Mouse (Mus musculus) heart, embryonic 10.5 days (tissue): ENCODE data around the gene Ifit1. TPM values are rescaled to one million over a fixed set of nuclear protein-coding genes. Genes with fewer than 3 reads are reported as not detected.
"Not testable (repeated sequence)": the region's sequence is repeated elsewhere in the genome, so short reads cannot be mapped to it uniquely, and the experiment has no call there.

ENCODE experiments used
- DNase-seq: peaks from one replicate; pipeline ENCODE4 v3.0.0-alpha.2; 2017; ENCODE audit warnings: low spot score
- H3K27ac ChIP-seq: fragments of 300-500 bp; sonication (generic); 2 replicates; pipeline ENCODE4 v1.5.1; 2016; ENCODE audit warnings: mild to moderate bottlenecking
- H3K27me3 ChIP-seq: fragments of 300-500 bp; sonication (generic); 2 replicates; pipeline ENCODE4 v1.6.1; 2016; ENCODE audit warnings: mild to moderate bottlenecking; ENCODE audit not compliant: poor library complexity, insufficient read depth, severe bottlenecking
- H3K36me3 ChIP-seq: fragments of 300-500 bp; sonication (generic); 2 replicates; pipeline ENCODE4 v1.6.1; 2016; ENCODE audit warnings: mild to moderate bottlenecking, moderate library complexity
- H3K4me1 ChIP-seq: fragments of 300-500 bp; sonication (generic); 2 replicates; pipeline ENCODE4 v1.6.1; 2016; ENCODE audit warnings: mild to moderate bottlenecking
- H3K4me3 ChIP-seq: fragments of 300-500 bp; sonication (generic); 2 replicates; pipeline ENCODE4 v1.5.1; 2016; ENCODE audit warnings: mild to moderate bottlenecking, moderate library complexity
- H3K9me3 ChIP-seq: fragments of 300-500 bp; sonication (generic); 2 replicates; pipeline ENCODE4 v1.6.1; 2016; ENCODE audit warnings: mild to moderate bottlenecking, moderate library complexity
- WGBS: fragments of 180-500 bp; shearing (Covaris S2); methylation state at CpG from one replicate; pipeline ENCODE4 v1.1.7; 2016; 5-methylcytosine and 5-hydroxymethylcytosine counted together
- polyA plus RNA-seq: library from polyadenylated mRNA; unstranded; fragments of >200 nt; fragmentation: Nextera tagmentation; extraction: Ambion mirVana; gene quantifications from 2 replicates; pipeline ENCODE4 v1.2.1, GENCODE M21; 2016

Ifit1 gene
- polyA plus RNA-seq, result 0.10 and 0.15 TPM in 2 replicates

DNA sequence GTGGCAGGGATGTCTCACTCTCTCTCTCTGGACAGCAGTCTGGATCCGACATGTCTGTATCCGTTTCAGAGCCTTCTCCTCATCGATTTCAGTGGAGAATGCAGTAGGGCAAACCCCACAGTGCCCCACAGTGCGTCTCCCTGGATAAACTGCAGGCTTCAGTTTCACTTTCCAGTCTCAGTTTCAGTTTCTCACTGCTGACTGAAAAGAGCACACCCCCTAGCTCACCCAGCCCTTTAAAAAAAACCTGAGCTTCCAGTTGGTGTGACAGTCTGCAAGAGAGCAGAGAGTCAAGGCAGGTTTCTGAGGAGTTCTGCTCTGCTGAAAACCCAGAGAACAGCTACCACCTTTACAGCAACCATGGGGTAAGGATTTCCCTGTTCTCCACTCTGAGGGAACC is at the start of gene Ifit1, which contains the start of gene Ifit1bl2:
Gene Ifit1 (plus strand): TSS at position 249 of the 400 bp plus-strand sequence.
Gene Ifit1bl2 (minus strand): TSS at position 121 of the 400 bp plus-strand sequence.
- 39% methylated on average over 4 of the region's 4 CpGs for WGBS
- Histone ChIP-seq H3K27ac (no peak within 1 kb of the TSS), H3K9me3 (no peaks in the 10 kb centered on the region), H3K4me3 (no peak within 1 kb of the TSS), H3K36me3 (no peaks in the 10 kb centered on the region), H3K27me3 (peaks cover 4% of the 10 kb centered on the region; the same call in 1 of the 2 replicates), H3K4me1 (peaks cover 5% of the 10 kb centered on the region)
- no peak for DNase-seq

DNA sequence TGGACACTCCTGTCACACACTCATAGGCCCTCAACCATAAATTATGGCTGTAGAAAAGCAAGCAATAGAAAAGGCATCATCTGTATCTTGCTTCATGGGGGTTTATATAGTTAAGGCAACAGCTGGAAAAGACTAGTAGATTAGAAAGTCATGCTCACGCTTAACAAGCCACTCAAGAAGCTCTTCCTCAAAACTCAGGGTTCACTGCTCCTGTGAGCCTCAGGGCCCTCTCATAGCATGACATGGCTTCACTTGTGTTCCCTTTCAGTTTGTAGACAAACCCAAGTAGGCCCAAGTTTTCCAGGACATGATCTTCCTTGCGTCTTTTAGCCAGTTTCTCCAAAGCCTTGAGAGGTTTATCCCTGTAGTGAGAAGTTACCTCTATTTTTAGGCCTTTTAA is 47.2 kb upstream of the Ifit1 start:
- H3K27me3 ChIP-seq, result no peaks in the 10 kb centered on the region
- no peak overlapping the region for H3K27ac ChIP-seq
- no peaks in the 10 kb centered on the region for H3K9me3 ChIP-seq
- no peaks in the 10 kb centered on the region for H3K36me3 ChIP-seq
- WGBS, result 78% methylated on average over 2 of the region's 2 CpGs
- H3K4me1 ChIP-seq, result no peaks in the 10 kb centered on the region
- no peak for DNase-seq
- H3K4me3 ChIP-seq, result no peak overlapping the region

DNA sequence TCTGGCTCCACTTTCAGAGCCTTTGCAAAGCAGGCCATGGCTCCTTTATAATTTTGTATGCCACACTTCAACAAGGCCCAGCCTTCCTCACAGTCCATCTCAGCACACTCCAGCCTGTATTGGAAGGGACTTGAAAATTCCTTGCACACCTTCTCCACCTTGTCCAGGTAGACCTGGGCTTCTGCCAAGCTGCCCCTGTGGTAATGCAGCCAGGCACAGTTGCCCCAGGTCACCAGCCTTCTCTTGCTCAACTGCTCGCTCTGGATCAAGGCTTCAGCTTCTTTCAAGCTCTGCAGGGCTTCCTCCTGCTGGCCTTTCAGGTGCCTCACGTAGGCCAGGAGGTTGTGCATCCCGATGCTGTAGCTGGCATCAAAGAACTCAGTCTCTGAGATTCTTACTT is 46.1 kb upstream of the Ifit1 start:
- not testable (repeated sequence) for H3K4me1 ChIP-seq, H3K36me3 ChIP-seq, H3K27me3 ChIP-seq, H3K4me3 ChIP-seq, H3K9me3 ChIP-seq, DNase-seq, H3K27ac ChIP-seq
- WGBS, result 74% methylated on average over 3 of the region's 3 CpGs

GRCm38 (mm10) chr19:34596811-34597210 is 43.9 kb upstream of the Ifit1 start:
- H3K9me3 ChIP-seq, result no peaks in the 10 kb centered on the region
- H3K4me3 ChIP-seq, result no peak overlapping the region
- H3K4me1 ChIP-seq, result no peaks in the 10 kb centered on the region

DNA sequence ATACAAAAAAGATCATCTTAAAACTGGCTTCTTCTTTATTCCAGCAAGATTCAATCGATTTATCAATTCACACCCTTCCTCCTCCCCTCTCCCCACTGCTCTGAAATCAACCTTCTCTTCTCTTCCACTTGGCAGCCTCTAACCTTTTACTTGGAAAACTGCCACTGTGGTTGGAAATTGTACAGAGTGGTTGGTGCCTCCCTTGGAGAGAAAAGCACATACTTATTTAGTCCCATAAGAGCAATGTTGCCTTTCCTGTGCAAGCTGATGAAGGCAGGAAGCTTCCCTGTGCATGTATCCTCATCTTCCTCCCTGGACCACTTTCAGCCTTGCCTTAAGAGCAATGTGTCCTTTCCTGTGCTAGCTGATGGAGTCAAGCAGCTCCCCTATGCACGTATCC is 42.3 kb upstream of the Ifit1 start:
- 73% methylated on average over 2 of the region's 2 CpGs for WGBS
- no peak overlapping the region for H3K27ac ChIP-seq
- H3K27me3 ChIP-seq, result no peaks in the 10 kb centered on the region
- no peaks in the 10 kb centered on the region for H3K4me1 ChIP-seq
- H3K4me3 ChIP-seq, result no peak overlapping the region
- no peaks in the 10 kb centered on the region for H3K36me3 ChIP-seq
- DNase-seq, result no peak
- no peaks in the 10 kb centered on the region for H3K9me3 ChIP-seq

More at GRCm38 (mm10) chr19:34596811-34597210, 43.9 kb upstream of the Ifit1 start:
- DNase-seq, result no peak
- Histone ChIP-seq H3K27me3 (no peaks in the 10 kb centered on the region), H3K27ac (no peak overlapping the region), H3K36me3 (no peaks in the 10 kb centered on the region)

DNA sequence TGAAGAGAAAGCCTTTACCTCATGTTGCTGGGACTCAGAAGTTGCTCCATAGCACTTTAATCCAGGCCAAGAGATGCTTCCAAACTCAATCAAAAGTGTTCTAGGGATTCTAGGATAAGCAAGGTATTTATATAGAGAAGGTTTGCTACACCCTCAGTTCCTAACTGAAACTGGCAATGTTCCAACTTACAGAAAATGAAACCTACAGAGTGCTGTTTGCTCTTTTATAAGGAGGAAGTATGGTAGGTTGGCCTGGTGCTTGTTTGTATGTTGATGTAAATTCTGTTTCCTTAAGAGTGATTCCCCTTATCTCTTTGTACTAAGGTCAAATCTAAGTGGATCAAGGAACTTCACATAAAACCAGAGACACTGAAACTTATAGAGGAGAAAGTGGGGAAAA is 41.4 kb upstream of the Ifit1 start:
- H3K9me3 ChIP-seq, H3K27ac ChIP-seq, H3K27me3 ChIP-seq, H3K36me3 ChIP-seq, DNase-seq, H3K4me3 ChIP-seq, H3K4me1 ChIP-seq: not testable (repeated sequence)

- not testable (repeated sequence) for H3K9me3 ChIP-seq
- WGBS, result 39% methylated on average over 1 of the region's 1 CpGs
Measured at GRCm38 (mm10) chr19:34601888-34602287, 38.8 kb upstream of the Ifit1 start, which contains the start of gene Ifit1bl1. TSS of gene Ifit1bl1 (minus strand) at chr19:34601956.

DNA sequence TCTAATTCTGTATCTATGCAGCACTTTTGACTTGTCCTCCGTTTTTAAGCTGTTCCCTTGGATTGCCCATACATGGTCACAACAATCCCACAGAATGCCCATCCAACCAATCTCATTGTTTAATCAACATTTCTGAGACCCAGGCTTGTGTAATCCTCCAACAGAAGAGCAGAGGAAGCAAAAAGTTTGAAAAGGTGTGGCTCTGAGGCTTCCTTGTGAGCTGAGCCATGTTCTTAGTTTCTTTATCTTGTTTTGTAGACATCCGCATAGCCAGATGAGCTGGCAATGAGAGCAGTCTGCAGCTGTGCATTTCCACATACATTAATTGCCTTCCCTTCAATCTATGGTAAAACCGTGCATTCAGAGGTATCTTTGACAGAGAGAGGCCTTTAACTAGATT is 35.2 kb upstream of the Ifit1 start:
- DNase-seq, result no peak

More at GRCm38 (mm10) chr19:34601888-34602287, 38.8 kb upstream of the Ifit1 start, which contains the start of gene Ifit1bl1:
- H3K27ac ChIP-seq, H3K27me3 ChIP-seq, DNase-seq, H3K4me3 ChIP-seq, H3K36me3 ChIP-seq, H3K4me1 ChIP-seq: not testable (repeated sequence)

DNA sequence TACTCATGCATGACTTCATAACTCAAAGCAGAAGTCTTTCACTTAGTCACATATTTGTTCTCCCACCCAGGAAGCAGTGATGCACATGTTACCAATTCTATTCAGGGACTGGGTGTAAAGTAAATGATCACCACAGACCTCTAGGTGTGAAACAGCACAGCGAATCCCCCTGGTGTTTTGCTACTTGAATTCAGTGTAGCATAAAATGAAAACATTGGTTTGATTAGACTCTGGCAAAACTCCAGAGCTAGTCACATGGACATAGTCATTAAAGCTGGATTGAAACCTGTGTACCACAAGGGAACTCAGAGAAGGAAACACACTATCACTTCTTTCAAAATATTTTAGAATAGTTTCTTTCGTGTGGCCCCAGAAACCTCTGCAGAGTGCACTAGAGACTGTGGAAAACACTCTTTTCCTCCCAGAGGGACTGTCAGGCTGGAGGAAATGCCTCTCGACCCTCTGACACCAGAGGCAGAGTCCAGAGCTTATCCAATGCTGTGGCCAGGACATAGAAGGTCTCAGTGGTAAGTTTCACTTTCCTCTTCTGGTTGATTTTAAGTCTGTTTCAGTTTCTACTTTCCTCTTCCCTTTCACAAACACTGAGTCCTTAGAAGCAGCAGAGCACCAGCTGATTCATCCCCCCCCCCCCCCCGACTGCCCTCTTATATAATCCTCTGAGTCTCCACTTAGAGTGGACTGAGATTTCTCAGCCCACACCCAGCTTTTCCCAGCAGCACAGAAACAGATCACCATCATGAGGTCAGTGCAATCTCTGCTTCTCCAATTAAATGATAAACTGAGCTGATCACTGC is 33.2 kb upstream of the Ifit1 start, which contains the start of gene Ifit3b:
Gene Ifit3b (plus strand): TSS at position 734 of the 815 bp plus-strand sequence.
- H3K4me1 ChIP-seq, result not testable (repeated sequence)

More for the DNA sequence above, 35.2 kb upstream of the Ifit1 start:
- Histone ChIP-seq H3K9me3 (no peaks in the 10 kb centered on the region), H3K4me3 (no peak overlapping the region), H3K27ac (no peak overlapping the region), H3K4me1 (no peaks in the 10 kb centered on the region), H3K27me3 (no peaks in the 10 kb centered on the region), H3K36me3 (no peaks in the 10 kb centered on the region)
- 82% methylated on average over 3 of the region's 3 CpGs for WGBS

DNA sequence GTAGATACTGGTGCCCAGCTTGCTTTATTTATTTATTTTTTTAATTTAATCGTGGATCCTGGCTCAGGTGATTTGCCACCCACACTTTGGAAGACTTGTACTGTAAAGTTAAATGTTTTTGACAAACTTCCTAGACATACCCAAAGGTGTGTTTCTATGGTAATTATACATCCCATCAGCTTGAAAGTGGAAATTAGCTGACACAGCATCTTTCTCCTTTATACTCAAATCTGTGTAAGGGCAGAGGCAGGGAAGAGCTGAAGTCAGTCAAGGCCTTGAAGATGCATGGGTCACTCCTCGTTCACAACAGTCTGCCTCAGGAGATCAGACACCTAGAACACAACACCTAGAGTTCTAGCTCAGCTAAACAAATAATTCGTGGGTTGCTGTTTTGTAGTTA is 30.6 kb upstream of the Ifit1 start:
- H3K27ac ChIP-seq, H3K4me1 ChIP-seq: not testable (repeated sequence)
- WGBS, result 71% methylated on average over 3 of the region's 3 CpGs

More for the DNA sequence above, 33.2 kb upstream of the Ifit1 start, which contains the start of gene Ifit3b:
- not testable (repeated sequence) for H3K36me3 ChIP-seq, H3K9me3 ChIP-seq, H3K27me3 ChIP-seq, H3K27ac ChIP-seq, DNase-seq, H3K4me3 ChIP-seq
- whole genome bisulfite sequencing, result 44% methylated on average over 4 of the region's 4 CpGs

GRCm38 (mm10) chr19:34612243-34613001 is 28.2 kb upstream of the Ifit1 start:
- WGBS, result 76% methylated on average over 6 of the region's 11 CpGs

More for the DNA sequence above, 30.6 kb upstream of the Ifit1 start:
- DNase-seq, H3K27me3 ChIP-seq, H3K4me3 ChIP-seq, H3K36me3 ChIP-seq, H3K9me3 ChIP-seq: not testable (repeated sequence)

GRCm38 (mm10) chr19:34620871-34621270 is 19.8 kb upstream of the Ifit1 start:
- no peak overlapping the region for H3K4me3 ChIP-seq
- no peaks in the 10 kb centered on the region for H3K27me3 ChIP-seq
- no peak for DNase-seq
- WGBS, result 91% methylated on average over 5 of the region's 5 CpGs
- H3K27ac ChIP-seq, result no peak overlapping the region
- H3K4me1 ChIP-seq, result no peaks in the 10 kb centered on the region
- H3K36me3 ChIP-seq, result no peaks in the 10 kb centered on the region
- H3K9me3 ChIP-seq, result no peaks in the 10 kb centered on the region

More at GRCm38 (mm10) chr19:34612243-34613001, 28.2 kb upstream of the Ifit1 start:
- not testable (repeated sequence) for H3K4me3 ChIP-seq, H3K27me3 ChIP-seq, H3K27ac ChIP-seq, H3K9me3 ChIP-seq, H3K4me1 ChIP-seq, DNase-seq, H3K36me3 ChIP-seq

- H3K27me3 ChIP-seq, result no peaks in the 10 kb centered on the region
- no peak overlapping the region for H3K27ac ChIP-seq
- DNase-seq, result no peak
- WGBS, result 88% methylated on average over 6 of the region's 6 CpGs
- H3K36me3 ChIP-seq, result no peaks in the 10 kb centered on the region
- H3K9me3 ChIP-seq, result no peaks in the 10 kb centered on the region
- H3K4me1 ChIP-seq, result no peaks in the 10 kb centered on the region
- H3K4me3 ChIP-seq, result no peak overlapping the region
Measured at GRCm38 (mm10) chr19:34623781-34624180, 16.9 kb upstream of the Ifit1 start.
